Mouse (Mus musculus) layer of hippocampus, adult 18-20 months (tissue): ENCODE data around the gene Lpp. TPM values are rescaled to one million over a fixed set of nuclear protein-coding genes. Genes with fewer than 3 reads are reported as not detected.

ENCODE experiments used
- DNase-seq, 2 experiments: peaks; one replicate each; pipeline ENCODE4 v3.0.0; 2022; ENCODE audit warnings: low spot score in 2 of 2
- total RNA-seq, 2 experiments: library from RNA; stranded (reverse); gene quantifications; 2 replicates each; pipeline ENCODE4 v1.2.3; 2021

Lpp gene
- total RNA-seq, 2 experiments from 2014 or later, result 7.5 to 7.8 TPM

- DNase-seq, result no peak
These were observed 226.7 kb downstream of the Lpp start for GRCm38 (mm10) chr16:24620021-24620420.

DNA sequence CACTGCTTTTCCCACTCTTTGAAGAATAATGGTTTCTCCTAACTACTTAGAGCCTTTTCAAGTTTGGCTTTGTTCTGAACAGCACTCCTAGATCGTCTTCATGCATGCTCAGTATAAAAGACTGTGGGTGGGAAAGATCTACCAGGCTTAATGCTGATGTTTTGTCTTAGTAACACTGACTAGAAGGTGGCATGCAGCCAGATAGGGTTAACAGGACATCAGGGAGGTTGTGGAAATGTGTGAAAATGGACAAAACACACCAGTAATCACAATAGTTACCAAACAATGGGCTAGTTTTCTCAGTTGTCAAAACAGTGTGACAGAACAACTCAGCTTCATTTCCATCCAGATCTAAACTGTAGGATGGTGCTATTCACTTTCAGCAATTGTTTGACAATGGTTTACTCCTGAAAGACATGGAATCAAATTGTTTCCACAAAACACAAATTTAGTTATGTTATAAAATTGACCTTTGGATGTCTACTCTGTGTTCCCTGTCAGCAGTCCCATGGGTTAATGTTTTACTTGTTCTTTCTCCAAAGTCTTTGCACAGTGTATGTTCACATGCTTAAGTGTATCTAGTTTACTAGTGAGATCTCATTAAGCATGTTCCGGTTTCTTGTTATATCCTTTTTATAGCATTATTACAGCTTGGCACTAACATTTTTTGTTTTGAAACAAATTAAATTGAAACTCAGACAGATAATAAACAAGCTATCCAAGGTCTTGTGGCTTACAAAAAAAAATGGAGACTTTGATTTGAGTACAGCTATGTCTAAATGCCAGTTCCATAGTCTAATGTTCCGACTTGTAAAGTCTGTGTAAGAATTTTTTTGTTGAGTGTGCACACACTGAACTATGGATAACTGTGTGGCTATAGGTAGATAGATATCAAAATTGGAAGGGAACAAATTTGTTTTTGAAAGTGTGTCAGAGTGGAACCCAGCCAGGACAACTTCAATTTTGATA lies 229.2 kb downstream of the Lpp start:
- no peak for DNase-seq

DNA sequence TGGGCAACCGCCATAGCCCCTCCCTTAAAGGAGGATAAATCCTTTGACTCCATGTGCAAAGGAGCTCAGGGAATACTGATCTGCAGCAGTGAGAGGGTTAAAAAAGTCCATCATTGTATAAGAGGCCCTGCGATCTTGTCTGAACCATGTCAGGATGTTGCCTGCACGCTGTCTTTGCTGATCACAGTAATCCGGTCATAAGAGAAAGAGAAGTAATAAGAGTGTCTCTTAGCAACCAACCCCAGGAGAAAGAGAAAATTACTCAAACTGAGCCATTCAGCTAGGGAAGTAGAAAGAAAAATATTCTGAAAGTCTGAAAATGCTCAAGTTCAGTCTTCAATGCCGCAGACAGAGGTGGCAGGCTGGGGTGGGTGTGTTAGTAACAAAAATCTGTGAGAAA lies 231.0 kb downstream of the Lpp start:
- peak in 1 of 2 experiments; percentile 17 for DNase-seq

DNA sequence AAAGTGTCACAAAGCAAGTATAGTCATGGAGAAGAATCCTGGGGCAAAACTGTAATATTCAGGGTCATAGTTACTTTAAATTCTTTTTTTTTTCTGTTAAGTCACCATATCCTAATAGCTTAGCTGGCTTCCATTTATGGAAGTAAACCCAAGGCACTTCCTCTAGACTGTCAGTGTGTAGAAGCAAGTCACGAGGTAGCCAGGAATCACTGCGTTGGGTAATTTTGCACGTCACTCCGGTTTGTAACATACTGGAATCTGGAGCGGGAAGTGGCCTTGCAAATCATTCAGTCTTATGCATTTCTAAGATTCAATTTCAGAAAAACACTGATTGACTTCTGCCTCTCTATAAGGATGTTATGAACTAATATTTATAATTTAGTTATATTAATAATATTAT lies 232.3 kb downstream of the Lpp start:
- DNase-seq, result no peak

DNA sequence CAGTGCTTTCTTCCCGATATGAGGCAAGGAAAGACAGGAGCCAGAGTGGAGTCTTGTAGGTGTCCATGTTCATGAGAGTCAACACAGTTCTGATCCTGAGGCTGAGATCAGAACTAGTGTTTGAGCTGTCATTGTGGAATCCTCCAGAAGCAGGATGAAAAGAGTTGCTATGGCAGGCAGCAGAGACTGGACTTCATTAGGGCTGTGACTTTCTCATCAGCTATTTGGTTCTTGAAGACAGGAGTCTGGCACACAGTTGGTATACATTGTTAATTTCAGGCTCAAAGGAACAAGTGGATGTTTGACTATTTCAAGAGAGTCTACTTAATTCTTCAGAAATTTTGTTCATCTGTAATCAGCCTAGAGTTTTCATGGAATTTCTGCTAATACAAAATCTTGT lies 235.5 kb downstream of the Lpp start:
- no peak for DNase-seq

DNA sequence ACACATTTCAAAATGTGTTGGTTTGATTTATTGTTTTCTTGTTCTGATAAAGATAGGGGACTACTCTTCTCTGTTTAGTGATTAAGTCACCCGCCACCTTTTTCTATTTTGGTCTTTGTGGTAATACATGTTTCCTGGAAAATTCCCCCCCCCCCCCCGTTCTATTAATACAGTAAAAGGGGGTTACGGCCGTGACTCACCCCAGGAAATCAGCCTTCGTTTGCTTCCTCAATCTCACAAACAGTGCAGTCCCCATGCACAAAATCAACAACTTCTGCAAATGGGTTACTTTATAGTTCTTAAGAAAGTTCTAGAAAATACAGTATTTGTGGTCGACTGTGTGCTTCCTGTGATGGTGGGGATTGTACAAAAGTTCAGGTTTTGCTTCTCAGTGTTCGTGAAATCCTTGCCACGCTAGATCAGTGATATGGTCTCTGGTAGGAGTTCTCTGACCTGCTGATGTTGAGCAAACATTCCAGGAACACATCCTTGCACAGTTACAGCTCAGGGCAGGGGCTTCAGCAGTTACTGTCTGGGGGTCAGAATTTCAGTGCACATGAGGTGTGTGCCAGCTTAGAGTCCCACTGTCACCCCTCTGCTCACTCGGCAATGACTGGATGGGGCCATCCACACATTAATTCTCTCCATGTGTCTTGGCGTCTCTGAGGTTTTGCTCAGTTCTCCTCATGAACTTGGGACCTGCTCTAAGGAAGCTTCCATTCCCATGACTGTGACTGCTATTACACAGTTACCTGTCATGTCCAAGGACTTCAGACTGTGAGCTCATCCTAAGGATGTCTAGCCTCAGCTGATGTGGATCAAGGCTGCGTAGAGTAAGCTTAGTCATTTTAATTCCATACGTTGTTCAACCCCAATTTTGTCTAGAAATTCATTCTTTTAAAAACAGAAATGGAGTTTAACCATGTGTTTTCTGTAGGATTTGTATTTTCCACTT lies 236.2 kb downstream of the Lpp start:
- no peak for DNase-seq

GRCm38 (mm10) chr16:24635381-24635919 lies 242.1 kb downstream of the Lpp start:
- DNase-seq, result no peak

DNA sequence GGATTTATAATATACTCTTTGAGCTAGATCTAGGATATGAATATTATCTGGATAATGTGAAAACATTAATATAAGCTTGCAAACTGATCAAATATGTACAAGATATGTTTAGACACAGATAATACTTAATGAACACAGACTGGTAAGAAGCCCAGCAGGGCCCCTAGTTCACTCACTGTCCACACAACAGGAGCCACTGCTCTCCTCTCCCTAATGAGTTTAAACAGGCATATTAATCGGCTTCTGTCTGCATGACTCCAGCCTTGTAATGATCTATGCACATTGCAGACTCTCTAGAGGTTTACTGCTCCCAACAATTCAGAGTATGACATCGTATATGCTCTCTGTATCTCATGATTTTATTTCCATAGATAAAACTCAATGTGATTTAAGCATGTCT lies 243.6 kb downstream of the Lpp start:
- DNase-seq, result no peak

DNA sequence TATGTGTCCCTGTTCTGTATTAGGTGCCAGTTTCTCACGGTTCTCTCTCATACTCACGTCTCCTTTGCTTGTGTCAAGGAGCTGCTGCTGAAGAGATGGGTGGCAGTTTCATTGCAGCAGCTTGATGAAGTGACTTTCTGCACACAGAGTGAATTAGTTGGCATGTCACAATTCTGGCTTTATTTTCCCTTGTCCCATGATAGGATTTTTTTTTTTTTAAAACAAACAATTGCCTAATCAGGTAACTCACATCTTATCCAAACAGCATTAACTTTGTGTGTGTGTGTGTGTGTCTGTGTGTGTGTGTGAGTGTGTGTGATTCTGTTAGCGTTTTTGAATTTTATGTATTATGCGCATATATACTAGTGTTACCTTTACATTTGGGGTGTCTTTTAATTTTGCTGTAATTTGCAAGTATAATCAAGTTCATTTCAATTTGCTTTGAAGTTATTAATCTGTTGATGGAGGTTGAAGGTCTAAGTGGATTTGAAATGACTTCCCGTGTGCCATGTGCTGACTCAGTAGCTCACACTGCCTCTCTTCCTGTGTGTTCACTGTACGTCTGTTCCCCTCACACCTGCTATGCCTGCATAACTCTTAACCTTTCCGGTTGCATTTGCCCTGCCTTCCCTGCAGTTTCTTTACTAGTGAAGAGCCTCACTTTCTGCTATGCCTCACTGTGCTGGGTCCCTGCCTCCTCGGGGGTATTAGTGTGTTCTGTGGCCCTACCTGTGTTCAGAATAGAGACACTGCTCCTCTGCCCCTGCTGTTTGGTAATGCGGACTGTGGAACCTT lies 247.9 kb downstream of the Lpp start:
- DNase-seq, result no peak

- DNase-seq, result no peak
These were observed 249.8 kb downstream of the Lpp start for GRCm38 (mm10) chr16:24643024-24643635.

GRCm38 (mm10) chr16:24644154-24644553 lies 250.8 kb downstream of the Lpp start:
- DNase-seq, result no peak

- DNase-seq, result no peak
These were observed 251.6 kb downstream of the Lpp start for GRCm38 (mm10) chr16:24644760-24645406.

GRCm38 (mm10) chr16:24645906-24646603 lies 252.7 kb downstream of the Lpp start:
- DNase-seq, result no peak

DNA sequence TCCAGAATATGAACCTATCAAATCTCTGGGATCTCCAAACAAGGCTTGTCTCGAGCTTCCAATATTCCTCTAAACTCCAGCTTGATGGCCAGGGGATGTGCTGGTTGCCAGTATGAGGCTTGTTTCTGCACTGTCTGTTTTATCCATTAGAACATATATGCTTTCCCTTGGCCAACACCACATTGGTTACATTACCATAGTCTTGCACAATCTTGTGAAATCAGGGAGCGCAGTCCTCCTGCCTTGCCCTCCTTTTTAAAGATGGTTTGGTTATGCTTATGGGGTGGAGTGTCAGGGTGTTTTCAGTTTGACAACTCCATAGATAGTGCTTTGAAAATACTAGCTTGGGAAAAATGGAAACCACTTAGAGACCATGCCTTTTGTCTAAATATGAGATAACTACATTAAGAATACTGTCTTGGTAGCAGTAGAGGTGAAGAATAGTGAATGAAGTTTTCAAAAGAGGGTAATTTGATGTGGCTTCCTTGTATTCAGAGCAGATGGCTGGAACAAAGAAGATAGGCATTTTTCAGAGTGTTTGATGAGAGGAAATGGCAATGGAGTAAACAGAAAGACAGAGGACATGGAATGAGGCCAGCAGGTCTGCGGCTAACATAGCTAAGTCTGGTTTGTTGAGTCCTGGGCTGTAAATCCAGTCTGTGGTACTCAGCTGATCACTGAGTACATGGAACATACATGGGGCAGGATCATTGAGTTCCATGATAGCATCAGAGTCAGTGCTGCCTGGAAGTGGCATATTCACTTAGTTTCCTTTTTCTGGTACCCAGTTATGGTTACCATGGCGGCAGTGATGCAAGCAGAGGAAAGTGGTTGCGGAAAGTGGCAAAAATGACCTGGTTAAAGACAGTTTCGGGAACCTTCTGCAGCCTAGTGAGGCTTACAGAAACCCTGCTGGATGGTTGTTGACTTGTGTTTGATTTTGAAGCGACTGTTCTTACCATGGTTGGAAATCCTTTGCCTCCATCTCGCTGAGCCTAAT lies 258.6 kb downstream of the Lpp start:
- no peak for DNase-seq

DNA sequence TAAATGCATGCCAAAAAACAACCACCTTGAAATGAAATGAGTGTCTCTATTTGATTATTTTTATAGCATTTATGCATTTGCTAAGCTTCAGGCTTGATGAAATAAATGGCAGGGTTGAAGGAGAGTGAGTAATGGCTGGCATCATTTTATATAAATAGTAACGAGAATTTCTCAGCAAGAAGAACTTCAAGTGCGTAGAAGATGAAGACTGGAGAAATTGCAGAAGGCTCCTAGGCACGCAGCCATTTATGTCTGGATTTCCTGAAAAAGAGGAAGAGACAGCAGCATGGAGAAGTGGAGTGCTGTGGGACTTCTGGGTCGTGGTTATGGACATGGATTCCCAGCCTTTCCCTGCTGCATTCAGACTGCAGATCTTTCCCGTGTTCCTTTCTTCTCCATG lies 259.7 kb downstream of the Lpp start:
- peak in 1 of 2 experiments; percentile 9 for DNase-seq

DNA sequence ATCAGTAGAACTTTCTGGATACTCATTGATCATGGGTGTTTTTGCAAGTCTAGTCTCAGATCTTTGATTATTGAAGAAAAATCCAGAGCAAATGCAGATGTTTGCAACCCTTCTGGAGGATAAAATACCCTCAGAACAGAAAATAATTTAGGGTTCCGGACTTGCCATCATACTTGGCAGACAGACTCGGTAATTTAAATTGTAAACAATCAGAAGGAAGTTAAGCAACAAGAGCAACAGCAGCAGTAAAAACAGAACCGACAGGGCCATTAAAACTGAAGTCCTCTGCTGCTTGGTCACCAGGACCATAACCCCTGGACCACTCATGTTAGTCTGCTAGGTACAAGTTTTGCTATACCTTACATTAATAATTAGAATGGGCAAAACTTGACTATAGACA lies 261.8 kb downstream of the Lpp start:
- no peak for DNase-seq

GRCm38 (mm10) chr16:24656026-24656425 lies 262.7 kb downstream of the Lpp start:
- DNase-seq, result no peak

DNA sequence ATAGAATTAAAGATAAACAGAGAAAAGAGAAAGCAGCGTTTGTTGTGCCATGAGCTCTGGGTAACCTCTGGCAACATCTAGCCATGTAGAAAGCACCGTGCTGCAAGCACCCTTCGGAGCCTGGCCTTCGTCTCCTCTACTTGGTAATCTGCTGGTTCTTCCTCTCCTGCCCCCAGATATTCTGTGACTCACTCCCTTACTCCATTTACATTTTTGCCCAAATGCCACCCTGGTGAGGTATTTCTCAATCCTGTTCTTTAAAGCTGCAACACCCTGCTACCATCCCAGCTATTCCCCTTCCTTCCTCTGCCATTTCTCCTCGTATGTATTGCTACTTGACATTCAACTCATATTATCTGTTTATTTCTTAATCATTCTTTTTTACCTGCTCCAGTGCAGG lies 263.4 kb downstream of the Lpp start:
- peak in 1 of 2 experiments; percentile 30 for DNase-seq
